Mouse (Mus musculus): ENCODE measurements at regions not wholly inside any gene's neighbourhood (a gene's known extent, or its start where the extent isn't known, plus 50 kb on each side); places are given as distances from the start of the nearest gene placed in this dataset.
A peak's percentile ranks its signal among the peaks of the same experiment; 100 is the strongest.

- no peak for DNase-seq
Measured at GRCm38 (mm10) chr7:84800966-84801365, 52.4 kb upstream of the Olfr291 start.

- no peak for DNase-seq
Measured at GRCm38 (mm10) chr7:84794655-84795054, 58.7 kb upstream of the Olfr291 start.

DNA sequence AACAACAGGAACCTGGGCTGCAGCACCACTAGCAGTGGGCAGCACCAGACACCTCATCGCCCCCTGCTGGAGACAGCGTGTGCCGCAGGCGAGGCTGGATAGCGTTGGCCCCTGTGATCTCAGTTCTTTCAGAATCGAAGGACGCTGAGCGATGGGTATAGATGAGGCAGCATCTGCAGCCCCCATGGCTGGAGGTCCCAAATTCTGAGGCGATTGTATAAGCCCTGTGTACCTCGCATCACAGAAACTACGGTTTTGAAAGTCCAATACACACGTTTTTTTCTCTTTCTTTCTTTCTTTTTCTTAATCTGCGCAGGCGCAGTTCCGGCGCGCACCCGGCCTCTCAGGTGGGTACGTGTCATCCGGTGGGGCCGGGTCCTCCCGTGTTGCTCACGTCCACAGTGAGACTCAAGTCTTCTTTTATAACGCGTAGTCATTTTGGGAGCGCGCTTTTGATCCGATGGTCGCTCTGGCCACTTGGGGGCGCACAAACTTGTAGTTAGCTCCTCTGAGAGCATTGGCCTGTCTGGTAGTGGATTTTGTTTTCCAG is 74.0 kb upstream of the Olfr291 start:
- DNase-seq = peak; percentile 79 to 80

- no peak for DNase-seq
Measured at GRCm38 (mm10) chr7:84777696-84778095, 75.7 kb upstream of the Olfr291 start.

DNA sequence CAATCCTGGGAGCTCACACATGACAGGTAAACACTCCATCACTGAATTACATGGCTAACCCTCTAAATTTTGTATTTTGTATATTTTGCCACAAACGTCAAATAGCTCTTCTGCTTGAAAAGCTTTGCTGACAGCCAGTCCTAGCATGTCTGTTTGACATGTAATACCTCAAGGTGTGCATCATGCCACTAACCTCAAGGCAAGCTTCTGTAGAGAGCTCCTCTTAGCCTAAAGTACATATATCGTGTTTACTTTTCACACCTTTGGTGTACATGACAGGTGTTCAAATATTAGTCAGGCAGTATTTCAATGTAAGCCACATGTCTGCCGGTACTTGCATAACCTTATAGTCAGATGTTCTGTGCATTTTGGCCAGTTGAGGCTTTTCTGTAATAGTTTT is 66.5 kb upstream of the Zfand6 start:
- no peak for DNase-seq

DNA sequence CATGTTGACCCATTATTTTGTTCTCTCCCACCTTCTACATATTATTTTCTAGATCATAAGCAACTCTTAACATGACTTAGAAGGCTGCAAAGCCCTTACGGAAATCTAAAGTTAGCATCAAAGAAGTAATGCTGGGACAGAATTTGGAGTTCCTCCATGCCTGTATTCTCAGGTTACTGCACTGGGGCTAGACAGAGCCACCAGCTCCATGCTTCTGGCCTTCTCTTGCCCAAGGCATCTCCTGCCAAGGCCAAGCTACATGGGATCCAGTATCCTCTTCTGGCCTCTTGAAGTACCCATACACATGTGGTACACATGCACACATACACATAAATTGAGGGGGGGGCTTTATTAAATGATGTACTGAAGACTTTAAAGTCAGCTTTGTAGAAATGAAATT is 63.6 kb upstream of the Zfand6 start:
- DNase-seq = no peak

- peak; percentile 44 to 52 for DNase-seq
Measured at GRCm38 (mm10) chr7:84749434-84750301, 59.9 kb upstream of the Zfand6 start.

DNA sequence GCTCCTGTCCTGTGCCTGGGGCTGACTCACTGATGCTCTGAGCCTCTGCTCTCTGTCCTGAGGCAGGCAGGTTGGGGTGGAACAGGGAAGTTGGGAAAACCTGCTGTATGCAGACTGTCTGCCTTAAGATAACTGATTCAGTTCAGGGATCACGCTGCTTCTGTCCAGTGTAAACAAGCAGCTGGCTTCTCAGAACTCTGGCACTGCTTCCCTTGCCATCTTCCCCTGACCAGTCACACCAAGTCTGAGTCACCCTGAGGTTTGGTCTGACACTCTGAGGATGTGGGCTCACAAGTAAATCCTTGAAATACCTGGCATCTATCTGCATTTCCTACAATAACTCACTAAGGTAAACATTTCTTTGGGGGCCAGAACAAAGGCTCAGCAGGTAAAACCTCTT is 58.1 kb upstream of the Zfand6 start:
- no peak for DNase-seq

GRCm38 (mm10) chr7:84744321-84745070 is 54.7 kb upstream of the Zfand6 start:
- no peak for DNase-seq

DNA sequence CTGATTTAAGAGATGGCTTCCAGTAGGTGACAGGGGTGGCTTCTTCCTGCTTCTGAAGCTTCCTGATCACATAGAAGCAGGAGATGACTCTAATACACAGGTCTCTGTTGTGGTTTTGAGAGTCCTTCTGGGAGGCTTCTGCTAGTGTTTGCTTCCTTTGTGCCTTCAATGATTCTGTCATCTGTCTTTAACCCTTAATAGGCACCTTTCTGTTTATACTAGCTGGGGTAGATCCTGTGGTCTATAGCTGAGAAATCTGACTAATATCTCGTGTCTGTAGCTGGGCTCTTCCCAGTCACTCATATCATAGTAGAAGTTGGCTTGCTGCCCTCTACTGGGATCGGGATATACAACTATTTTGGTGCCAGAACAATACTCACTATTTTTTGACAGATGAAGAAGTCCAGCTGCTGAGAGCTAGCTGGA is 50.2 kb upstream of the Zfand6 start:
- DNase-seq = peak in 1 of 2 experiments; percentile 7

Data from layer of hippocampus, postnatal 36 days (tissue).